Mouse (Mus musculus): ENCODE measurements around the gene Ankrd23. TPM values are rescaled to one million over a fixed set of nuclear protein-coding genes. Genes with fewer than 3 reads are reported as not detected.

The Ankrd23 gene
- total RNA-seq, 2 experiments from 2014 or later = 5.2 to 6.4 TPM

- DNase-seq (ENCODE audit: low spot score in 2 of 2) = no peak
- intact Hi-C loops (cut with DNase I) = loop anchor here (5.0 kb wide), 1 partner anchor 88 kb away; no protein-coding TSS in a partner anchor
Observed at GRCm38 (mm10) chr1:36549491-36549890, 12.8 kb upstream of the Ankrd23 start.

- no peak for DNase-seq (ENCODE audit: low spot score in 2 of 2)
- intact Hi-C loops (cut with DNase I) = loop anchor here (5.0 kb wide), 1 partner anchor 89 kb away; no protein-coding TSS in a partner anchor
Observed at GRCm38 (mm10) chr1:36548771-36549170, 12.1 kb upstream of the Ankrd23 start.

GRCm38 (mm10) chr1:36547981-36548598 lies 11.4 kb upstream of the Ankrd23 start:
- DNase-seq (ENCODE audit: low spot score in 2 of 2) = peak in 1 of 2 experiments; percentile 45
- intact Hi-C loops (cut with DNase I) = loop anchor here (2.0 to 5.0 kb wide), 2 partner anchors 89 to 137 kb away; no protein-coding TSS in a partner anchor

- intact Hi-C loops (cut with DNase I) = loop anchor here (2.0 to 5.0 kb wide), 2 partner anchors 90 to 138 kb away; no protein-coding TSS in a partner anchor
- peak; percentile 98 to 99 for DNase-seq (ENCODE audit: low spot score in 2 of 2)
Observed at GRCm38 (mm10) chr1:36546888-36547471, 10.3 kb upstream of the Ankrd23 start, which contains the start of gene Ankrd39. Gene Ankrd39 (minus strand): TSS chr1:36547445.

GRCm38 (mm10) chr1:36545845-36546600 lies 9.3 kb upstream of the Ankrd23 start:
- peak in 1 of 2 experiments; percentile 44 for DNase-seq (ENCODE audit: low spot score in 2 of 2)
- intact Hi-C loops (cut with DNase I) = loop anchor here (2.0 to 5.0 kb wide), 2 partner anchors 91 to 139 kb away; no protein-coding TSS in a partner anchor

GRCm38 (mm10) chr1:36545382-36545781 lies 8.7 kb upstream of the Ankrd23 start:
- intact Hi-C loops (cut with DNase I) = loop anchor here (5.0 kb wide), 1 partner anchor 92 kb away; no protein-coding TSS in a partner anchor
- no peak for DNase-seq (ENCODE audit: low spot score in 2 of 2)

GRCm38 (mm10) chr1:36542925-36543324 lies 6.2 kb upstream of the Ankrd23 start:
- no peak for DNase-seq (ENCODE audit: low spot score in 2 of 2)
- intact Hi-C loops (cut with DNase I) = no loop called here

- intact Hi-C loops (cut with DNase I) = no loop called here
- DNase-seq (ENCODE audit: low spot score in 2 of 2) = no peak
Observed at GRCm38 (mm10) chr1:36541844-36542243, 5.2 kb upstream of the Ankrd23 start.

GRCm38 (mm10) chr1:36540807-36541206 lies 4.1 kb upstream of the Ankrd23 start:
- no peak for DNase-seq (ENCODE audit: low spot score in 2 of 2)
- intact Hi-C loops (cut with DNase I) = no loop called here

- intact Hi-C loops (cut with DNase I) = no loop called here
- DNase-seq (ENCODE audit: low spot score in 2 of 2) = no peak
Observed at GRCm38 (mm10) chr1:36540132-36540531, 3.4 kb upstream of the Ankrd23 start.

GRCm38 (mm10) chr1:36539186-36539585 lies 2.5 kb upstream of the Ankrd23 start, which contains the start of gene Gm42417:
Gene Gm42417 (minus strand): TSS chr1:36539429.
- DNase-seq (ENCODE audit: low spot score in 2 of 2) = no peak
- intact Hi-C loops (cut with DNase I) = no loop called here

- DNase-seq (ENCODE audit: low spot score in 2 of 2) = no peak
- intact Hi-C loops (cut with DNase I) = no loop called here
Observed at GRCm38 (mm10) chr1:36538727-36539126, 2.0 kb upstream of the Ankrd23 start.

- intact Hi-C loops (cut with DNase I) = no loop called here
- no peak for DNase-seq (ENCODE audit: low spot score in 2 of 2)
Observed at GRCm38 (mm10) chr1:36536397-36536728, 320 bp downstream of the Ankrd23 start.

GRCm38 (mm10) chr1:36535477-36536396 lies 946 bp downstream of the Ankrd23 start:
- intact Hi-C loops (cut with DNase I) = no loop called here
- DNase-seq (ENCODE audit: low spot score in 2 of 2) = no peak

GRCm38 (mm10) chr1:36534595-36535058 lies 2.1 kb downstream of the Ankrd23 start:
- no peak for DNase-seq (ENCODE audit: low spot score in 2 of 2)
- intact Hi-C loops (cut with DNase I) = no loop called here

GRCm38 (mm10) chr1:36533546-36533945 lies 3.1 kb downstream of the Ankrd23 start:
- DNase-seq (ENCODE audit: low spot score in 2 of 2) = no peak
- intact Hi-C loops (cut with DNase I) = no loop called here

GRCm38 (mm10) chr1:36531461-36531860 lies 5.2 kb downstream of the Ankrd23 start:
- intact Hi-C loops (cut with DNase I) = no loop called here
- no peak for DNase-seq (ENCODE audit: low spot score in 2 of 2)

- intact Hi-C loops (cut with DNase I) = no loop called here
- no peak for DNase-seq (ENCODE audit: low spot score in 2 of 2)
Observed at GRCm38 (mm10) chr1:36530962-36531361, 5.7 kb downstream of the Ankrd23 start.

- no peak for DNase-seq (ENCODE audit: low spot score in 2 of 2)
- intact Hi-C loops (cut with DNase I) = no loop called here
Observed at GRCm38 (mm10) chr1:36530485-36530884, 6.2 kb downstream of the Ankrd23 start.

All from left cerebral cortex, postnatal 14 days (tissue).